Mouse (Mus musculus): Measurements from ENCODE around the gene Pdzd7.

Pdzd7 gene

GRCm38 (mm10) chr19:45045651-45046050 is at the start of gene Pdzd7:
TSS of gene Pdzd7 (minus strand) at chr19:45045717.
- no peak for DNase-seq

GRCm38 (mm10) chr19:45081841-45082550 is 36.5 kb upstream of the Pdzd7 start:
- DNase-seq: peak; percentile 80

- DNase-seq: peak; percentile 84
These were observed 35.8 kb upstream of the Pdzd7 start for GRCm38 (mm10) chr19:45081279-45081678.

- no peak for DNase-seq
These were observed 35.2 kb upstream of the Pdzd7 start for GRCm38 (mm10) chr19:45080711-45081110.

- DNase-seq: peak; percentile 70
These were observed 34.4 kb upstream of the Pdzd7 start for GRCm38 (mm10) chr19:45079769-45080515.

GRCm38 (mm10) chr19:45078971-45079764 is 33.7 kb upstream of the Pdzd7 start:
- DNase-seq: peak; percentile 85

- DNase-seq: no peak
These were observed 32.5 kb upstream of the Pdzd7 start for GRCm38 (mm10) chr19:45077742-45078645.

- peak; percentile 79 for DNase-seq
These were observed 31.3 kb upstream of the Pdzd7 start for GRCm38 (mm10) chr19:45076586-45077510.

GRCm38 (mm10) chr19:45076036-45076575 is 30.6 kb upstream of the Pdzd7 start:
- DNase-seq: no peak

- no peak for DNase-seq
These were observed 30.0 kb upstream of the Pdzd7 start for GRCm38 (mm10) chr19:45075323-45076035.

- peak; percentile 96 for DNase-seq
These were observed 29.2 kb upstream of the Pdzd7 start, which contains the start of gene Kazald1 for GRCm38 (mm10) chr19:45074580-45075322. TSS of gene Kazald1 (plus strand) at chr19:45075241.

GRCm38 (mm10) chr19:45073871-45074542 is 28.5 kb upstream of the Pdzd7 start:
- peak; percentile 88 for DNase-seq

- DNase-seq: no peak
These were observed 22.4 kb upstream of the Pdzd7 start for GRCm38 (mm10) chr19:45067758-45068510.

GRCm38 (mm10) chr19:45067170-45067569 is 21.7 kb upstream of the Pdzd7 start:
- DNase-seq: no peak

GRCm38 (mm10) chr19:45065226-45065625 is 19.7 kb upstream of the Pdzd7 start:
- DNase-seq: no peak

- peak; percentile 78 for DNase-seq
These were observed 18.2 kb upstream of the Pdzd7 start for GRCm38 (mm10) chr19:45063565-45064292.

GRCm38 (mm10) chr19:45058841-45059240 is 13.3 kb upstream of the Pdzd7 start:
- DNase-seq: no peak
